Mouse (Mus musculus) cerebellum, adult 2 months (tissue): ENCODE data around the gene Rbfox1. TPM values are rescaled to one million over a fixed set of nuclear protein-coding genes. Genes with fewer than 3 reads are reported as not detected.
A peak's percentile ranks its signal among the peaks of the same experiment; 100 is the strongest.

Experiments used
- DNase-seq, 2 experiments: peaks; one replicate each; pipeline ENCODE4 v3.0.0; 2021
- H3K27ac ChIP-seq: fragments of 200-500 bp; 2 replicates; pipeline ENCODE4 v1.5.1; 2012; ENCODE audit warnings: low read length, control low read depth, inconsistent platforms; ENCODE audit not compliant: insufficient read depth
- H3K27me3 ChIP-seq: fragments of 200-500 bp; 2 replicates; pipeline ENCODE4 v1.6.1; 2012; ENCODE audit warnings: inconsistent platforms, mild to moderate bottlenecking, low read length, moderate library complexity; ENCODE audit not compliant: control insufficient read depth, insufficient read depth
- H3K4me1 ChIP-seq: fragments of 200-500 bp; 2 replicates; pipeline ENCODE4 v1.6.1; 2011; ENCODE audit warnings: low read length; ENCODE audit not compliant: control insufficient read depth, insufficient read depth
- H3K4me3 ChIP-seq: fragments of 200-500 bp; replicated peaks from 2 replicates; pipeline ENCODE3; 2011; ENCODE audit warnings: mild to moderate bottlenecking, low read depth, low read length, control low read depth; ENCODE audit not compliant: insufficient read depth
- CTCF ChIP-seq: fragments of 200-500 bp; IDR thresholded peaks from 2 replicates; pipeline ENCODE4 v1.5.1; 2011; ENCODE audit warnings: low read depth, mild to moderate bottlenecking, control low read depth, low read length, moderate library complexity, borderline replicate concordance; ENCODE audit not compliant: insufficient read depth
- POLR2A ChIP-seq: fragments of 200-500 bp; IDR thresholded peaks from 2 replicates; pipeline ENCODE4 v1.6.1; 2011; ENCODE audit warnings: low read length, control low read depth, borderline replicate concordance; ENCODE audit not compliant: insufficient read depth
- WGBS: fragments of 180-500 bp; shearing (Covaris S2); methylation state at CpG from one replicate; pipeline ENCODE4 v1.1.7; 2018; 5-methylcytosine and 5-hydroxymethylcytosine counted together
- polyA plus RNA-seq: library from polyadenylated mRNA; depleted of rRNA; stranded (reverse); fragments of >200 nt; gene quantifications from 2 replicates; pipeline ENCODE4 v1.2.3, GENCODE M21; 2012

Gene Rbfox1
- polyA plus RNA-seq, 1 experiment, result 132 TPM

GRCm38 (mm10) chr16:6889221-6889620 is 1004.1 kb downstream of the Rbfox1 start:
- no peak for DNase-seq
- Histone ChIP-seq H3K27me3 (no peaks in the 10 kb centered on the region), H3K4me3 (no peak overlapping the region), H3K4me1 (peaks cover 6% of the 10 kb centered on the region), H3K27ac (no peak overlapping the region)
- WGBS, result 55% methylated on average over 4 of the region's 4 CpGs
- TF ChIP-seq CTCF (no peak), POLR2A (no peak)

DNA sequence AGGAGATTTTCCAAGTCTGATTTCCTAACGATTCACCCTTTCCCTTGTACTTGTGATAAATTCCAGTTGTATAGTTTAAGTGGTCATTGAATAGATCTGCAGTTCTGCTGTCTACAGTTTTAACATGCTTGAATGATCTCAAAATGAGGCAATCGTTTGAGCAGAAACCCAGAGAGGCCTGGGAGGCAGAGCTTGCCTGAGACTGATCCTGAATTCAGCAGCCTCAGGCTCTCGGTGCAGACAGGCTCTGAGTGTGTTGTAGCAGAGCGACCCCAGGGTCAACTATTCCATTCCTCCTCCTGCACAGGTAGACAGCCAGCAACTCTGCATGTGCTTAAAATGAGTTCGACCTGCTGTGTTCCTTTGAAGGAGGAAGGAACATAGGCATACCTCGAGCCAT is 1012.6 kb downstream of the Rbfox1 start:
- Histone ChIP-seq H3K4me1 (peaks cover 8% of the 10 kb centered on the region; the same call in 1 of the 2 replicates), H3K27ac (no peak overlapping the region), H3K27me3 (no peaks in the 10 kb centered on the region), H3K4me3 (no peak overlapping the region)
- DNase-seq, result no peak
- TF ChIP-seq CTCF (no peak), POLR2A (no peak)
- 38% methylated on average over 6 of the region's 6 CpGs for WGBS

DNA sequence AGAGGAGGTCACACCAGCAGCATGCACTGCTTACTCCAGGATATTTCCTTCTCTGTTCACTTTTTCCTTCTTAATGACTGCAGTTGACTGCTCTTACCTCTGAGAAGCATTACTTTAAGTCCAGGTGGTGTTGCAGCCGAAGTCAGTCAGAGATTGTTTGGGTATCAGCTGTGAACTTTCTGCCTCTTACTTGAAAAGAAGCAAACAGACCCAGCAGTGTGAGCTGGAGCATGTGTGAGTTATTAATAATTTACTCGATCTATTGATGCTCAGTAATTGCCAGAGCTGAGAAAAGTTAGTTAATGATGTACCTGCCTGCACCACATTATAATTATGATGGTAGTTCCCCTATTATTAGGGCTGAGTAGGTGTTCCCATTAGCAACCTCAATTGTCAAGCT is 1014.9 kb downstream of the Rbfox1 start:
- TF ChIP-seq POLR2A, result no peak
- no peak for TF ChIP-seq CTCF
- whole genome bisulfite sequencing, result 60% methylated on average over 2 of the region's 2 CpGs
- H3K4me3 ChIP-seq, result no peak overlapping the region
- no peak for DNase-seq
- peaks cover 11% of the 10 kb centered on the region; the same call in 1 of the 2 replicates for H3K4me1 ChIP-seq
- H3K27ac ChIP-seq, result no peak overlapping the region
- no peaks in the 10 kb centered on the region for H3K27me3 ChIP-seq

- H3K4me1 ChIP-seq, result peaks cover 25% of the 10 kb centered on the region
- H3K27ac ChIP-seq, result no peak overlapping the region
- WGBS, result 84% methylated on average over 4 of the region's 4 CpGs
- no peak for DNase-seq
- no peaks in the 10 kb centered on the region for H3K27me3 ChIP-seq
- TF ChIP-seq POLR2A (no peak), CTCF (no peak)
- no peak overlapping the region for H3K4me3 ChIP-seq
These were observed 1019.8 kb downstream of the Rbfox1 start for GRCm38 (mm10) chr16:6904984-6905383.

DNA sequence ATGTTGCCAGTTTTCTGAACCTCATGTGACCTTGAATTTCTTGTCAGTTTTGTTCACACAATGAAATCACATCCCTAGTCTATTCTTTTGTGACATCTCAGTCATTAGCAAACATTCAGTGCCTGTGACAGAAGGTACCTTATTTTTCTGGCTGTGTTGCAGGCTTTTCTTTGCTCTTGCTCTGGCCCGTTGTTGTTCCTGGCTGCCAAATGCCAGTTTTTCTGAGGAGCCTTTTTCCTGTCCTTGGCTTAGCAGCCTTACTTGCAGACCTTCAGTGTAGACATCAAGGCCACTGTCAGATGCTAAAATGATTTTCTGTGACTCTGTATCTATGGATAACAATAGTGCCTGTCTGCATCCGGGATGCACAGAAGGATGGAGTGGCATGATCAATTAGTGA is 1020.8 kb downstream of the Rbfox1 start:
- H3K4me3 ChIP-seq, result no peak overlapping the region
- TF ChIP-seq CTCF, result no peak
- no peak for TF ChIP-seq POLR2A
- peak; percentile 51 to 79 for DNase-seq
- H3K27me3 ChIP-seq, result no peaks in the 10 kb centered on the region
- 17% methylated on average over 2 of the region's 2 CpGs for WGBS
- no peak overlapping the region for H3K27ac ChIP-seq
- H3K4me1 ChIP-seq, result peaks cover 25% of the 10 kb centered on the region

DNA sequence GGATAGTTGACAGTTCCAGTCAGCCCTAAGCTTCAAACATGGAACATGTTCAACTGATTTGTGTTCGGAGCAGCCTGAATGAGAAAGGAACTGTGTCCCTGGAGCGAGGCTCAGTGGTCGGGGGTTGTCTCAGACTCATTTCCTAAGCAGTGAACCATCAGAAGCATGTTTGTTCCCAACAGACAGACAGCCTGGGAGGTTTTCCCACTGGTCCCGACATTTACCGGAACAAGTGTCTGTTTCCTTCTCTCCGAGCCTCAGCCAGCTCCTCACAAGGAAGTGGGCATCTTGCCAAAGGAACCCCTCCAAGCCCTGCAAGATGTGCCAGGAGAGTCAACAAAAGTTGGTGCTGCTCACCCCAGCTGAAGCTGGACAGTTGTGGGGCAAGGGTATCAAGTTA is 1022.4 kb downstream of the Rbfox1 start:
- Histone ChIP-seq H3K27ac (no peak overlapping the region), H3K4me3 (no peak overlapping the region), H3K4me1 (peaks cover 25% of the 10 kb centered on the region), H3K27me3 (no peaks in the 10 kb centered on the region)
- no peak for TF ChIP-seq CTCF
- TF ChIP-seq POLR2A, result no peak
- 9% methylated on average over 6 of the region's 6 CpGs for WGBS
- DNase-seq, result peak; percentile 49 to 56

GRCm38 (mm10) chr16:6914531-6914930 is 1029.4 kb downstream of the Rbfox1 start:
- no peak for DNase-seq
- TF ChIP-seq POLR2A, result no peak
- TF ChIP-seq CTCF, result no peak
- no peak overlapping the region for H3K4me3 ChIP-seq
- H3K4me1 ChIP-seq, result no peaks in the 10 kb centered on the region; the same call in 1 of the 2 replicates
- WGBS, result 76% methylated on average over 4 of the region's 4 CpGs
- no peak overlapping the region for H3K27ac ChIP-seq
- H3K27me3 ChIP-seq, result no peaks in the 10 kb centered on the region

DNA sequence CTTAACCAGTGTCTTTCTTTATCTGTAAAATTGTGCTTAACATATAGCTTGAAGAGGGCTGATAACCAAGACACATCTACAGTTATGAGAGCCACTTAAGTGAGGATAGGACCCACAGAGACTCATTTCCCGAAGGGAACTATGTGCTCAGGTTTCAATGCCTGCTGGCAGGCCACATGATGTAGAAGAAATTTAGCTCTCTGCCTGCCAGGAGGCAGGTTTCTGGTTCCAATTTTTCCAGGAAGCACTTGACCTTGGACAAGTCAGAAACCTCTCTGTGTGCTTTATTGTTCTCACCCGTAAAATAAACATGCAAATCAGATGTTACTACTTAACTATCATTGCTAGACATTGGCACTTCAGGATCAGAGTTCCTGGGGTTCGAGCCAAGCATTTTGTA is 1033.5 kb downstream of the Rbfox1 start:
- Histone ChIP-seq H3K27me3 (no peaks in the 10 kb centered on the region), H3K4me1 (no peaks in the 10 kb centered on the region; the same call in 1 of the 2 replicates), H3K27ac (no peak overlapping the region), H3K4me3 (no peak overlapping the region)
- TF ChIP-seq CTCF (no peak), POLR2A (no peak)
- 13% methylated on average over 3 of the region's 3 CpGs for WGBS
- DNase-seq, result peak in 1 of 2 experiments; percentile 54
